Mouse (Mus musculus) neural tube, embryonic 13.5 days (tissue): ENCODE measurements around the gene Kif7. TPM values are rescaled to one million over a fixed set of nuclear protein-coding genes. Genes with fewer than 3 reads are reported as not detected.

Source experiments
- ATAC-seq: fragments of 200-750 bp; cut with Nextera tagmentation; 2 replicates; pipeline ENCODE4 v1.8.0; 2017; ENCODE audit warnings: low read depth, mild to moderate bottlenecking, moderate TSS enrichment, moderate library complexity
- H3K27ac ChIP-seq: fragments of 300-500 bp; sonication (generic); replicated peaks from 2 replicates; pipeline ENCODE4 v1.5.1; 2015; ENCODE audit warnings: moderate library complexity, mild to moderate bottlenecking, inconsistent platforms
- H3K27me3 ChIP-seq: fragments of 300-500 bp; sonication (generic); 2 replicates; pipeline ENCODE4 v1.6.1; 2015; ENCODE audit warnings: mild to moderate bottlenecking, inconsistent platforms
- H3K36me3 ChIP-seq: fragments of 300-500 bp; sonication (generic); 2 replicates; pipeline ENCODE4 v1.6.1; 2015; ENCODE audit warnings: mild to moderate bottlenecking, inconsistent platforms
- H3K4me1 ChIP-seq: fragments of 300-500 bp; sonication (generic); replicated peaks from 2 replicates; pipeline ENCODE4 v1.6.1; 2015; ENCODE audit warnings: inconsistent platforms
- H3K4me2 ChIP-seq: fragments of 300-500 bp; sonication (generic); 2 replicates; pipeline ENCODE4 v1.6.1; 2015; ENCODE audit warnings: inconsistent platforms, mild to moderate bottlenecking, moderate library complexity
- H3K4me3 ChIP-seq: fragments of 300-500 bp; sonication (generic); 2 replicates; pipeline ENCODE4 v1.5.1; 2015; ENCODE audit warnings: mild to moderate bottlenecking, inconsistent platforms
- H3K9ac ChIP-seq: fragments of 300-500 bp; sonication (generic); 2 replicates; pipeline ENCODE4 v1.6.1; 2015; ENCODE audit warnings: moderate library complexity, mild to moderate bottlenecking, inconsistent platforms
- H3K9me3 ChIP-seq: fragments of 300-500 bp; sonication (generic); 2 replicates; pipeline ENCODE4 v1.6.1; 2016; ENCODE audit warnings: inconsistent platforms
- WGBS: fragments of 180-500 bp; shearing (Covaris S2); methylation state at CpG from one replicate; pipeline ENCODE4 v1.1.7; 2015; 5-methylcytosine and 5-hydroxymethylcytosine counted together
- polyA plus RNA-seq: library from polyadenylated mRNA; unstranded; fragments of >200 nt; fragmentation: Nextera tagmentation; extraction: Ambion mirVana; gene quantifications from 2 replicates; pipeline ENCODE4 v1.2.1, GENCODE M21; 2015

Gene Kif7
- polyA plus RNA-seq, 1 experiment from 2014 or later = 1.7 TPM

DNA sequence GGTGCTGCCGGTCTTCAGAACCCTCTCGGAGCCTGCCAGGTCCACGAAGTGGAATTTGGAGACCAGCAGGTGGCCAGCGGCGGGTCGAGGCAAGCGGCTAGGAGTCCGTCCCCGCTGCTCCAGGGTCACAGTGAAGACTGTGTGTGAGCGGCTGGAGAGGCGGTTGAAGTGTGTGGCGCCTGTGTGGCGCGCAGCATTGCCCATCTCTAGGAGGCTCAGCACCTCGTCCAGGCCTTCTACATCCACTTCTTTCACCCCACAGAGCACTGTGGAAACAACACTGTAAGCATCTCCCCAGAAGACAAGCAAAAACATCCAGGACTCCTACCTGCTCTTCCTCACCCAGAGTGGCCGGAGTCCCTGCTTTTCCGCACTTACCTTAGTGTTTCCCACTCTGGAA, 4.7 kb downstream of the Kif7 start:
- ATAC-seq = no peak
- peak overlapping the region; percentile 35; the same call in 1 of the 2 replicates for H3K27ac ChIP-seq
- peak overlapping the region; percentile 49 for H3K4me3 ChIP-seq
- peaks cover 27% of the 10 kb centered on the region for H3K4me1 ChIP-seq
- H3K9ac ChIP-seq = peak overlapping the region; percentile 70
- no peaks in the 10 kb centered on the region for H3K9me3 ChIP-seq
- peak overlapping the region; percentile 66 for H3K4me2 ChIP-seq
- H3K36me3 ChIP-seq = no peaks in the 10 kb centered on the region
- WGBS = 32% methylated on average over 17 of the region's 17 CpGs
- H3K27me3 ChIP-seq = peaks cover 6% of the 10 kb centered on the region; the same call in 1 of the 2 replicates

DNA sequence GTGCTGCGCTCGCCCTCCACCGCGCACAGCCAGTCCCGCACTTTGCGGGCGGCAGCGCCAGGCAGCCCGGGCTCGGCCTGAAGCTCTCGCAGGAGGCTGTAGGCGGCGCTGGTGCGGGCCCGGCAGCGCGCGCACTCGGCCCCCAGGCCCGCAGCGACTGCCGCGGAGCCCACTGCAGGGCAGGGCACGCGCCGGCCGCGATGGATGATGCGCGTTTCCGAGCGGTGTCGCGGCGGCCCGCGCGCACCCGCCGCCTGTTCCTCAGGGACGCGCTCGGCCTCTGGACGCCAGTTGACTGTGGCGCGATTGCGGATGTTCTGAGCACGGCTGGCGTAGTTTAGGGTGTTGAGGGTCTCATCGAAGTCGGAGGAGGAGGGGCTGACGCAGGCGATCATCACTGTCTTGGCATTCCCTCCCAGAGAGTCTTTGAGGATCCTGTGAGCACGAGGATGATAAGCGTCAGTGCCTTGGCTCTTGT, 5.4 kb downstream of the Kif7 start:
- Histone ChIP-seq H3K36me3 (no peaks in the 10 kb centered on the region), H3K27me3 (peaks cover 6% of the 10 kb centered on the region; the same call in 1 of the 2 replicates), H3K4me3 (peak overlapping the region; percentile 49), H3K9me3 (no peaks in the 10 kb centered on the region), H3K27ac (peak overlapping the region; percentile 35; the same call in 1 of the 2 replicates), H3K9ac (peak overlapping the region; percentile 70), H3K4me1 (peaks cover 21% of the 10 kb centered on the region), H3K4me2 (peak overlapping the region; percentile 66)
- WGBS = under 1% methylated on average over 55 of the region's 55 CpGs
- ATAC-seq = peak; percentile 85

DNA sequence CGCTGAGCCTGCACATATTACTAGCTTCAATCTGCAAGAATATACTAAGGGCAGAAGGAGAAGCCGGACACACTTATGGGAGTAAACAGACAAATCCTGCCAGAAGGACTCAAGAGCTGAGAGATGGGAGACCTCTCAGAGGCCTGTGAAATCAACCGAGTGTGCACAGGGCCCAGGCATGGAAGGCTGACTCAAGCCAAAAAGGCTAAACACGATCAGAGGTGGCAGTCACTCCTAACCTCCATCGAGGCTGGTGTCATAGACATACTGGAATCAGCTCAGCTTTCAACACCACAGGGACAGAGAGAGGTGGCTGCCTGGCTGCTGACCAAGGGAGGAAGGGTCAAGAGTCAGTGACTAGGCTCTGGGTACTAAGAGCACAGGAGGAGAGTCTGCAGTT, 10.3 kb downstream of the Kif7 start:
- H3K36me3 ChIP-seq = peaks cover 25% of the 10 kb centered on the region
- ATAC-seq = no peak
- H3K9ac ChIP-seq = no peak overlapping the region
- peaks cover 6% of the 10 kb centered on the region; the same call in 1 of the 2 replicates for H3K27me3 ChIP-seq
- 89% methylated on average over 5 of the region's 5 CpGs for WGBS
- no peak overlapping the region for H3K4me2 ChIP-seq
- no peaks in the 10 kb centered on the region for H3K9me3 ChIP-seq
- H3K4me3 ChIP-seq = no peak overlapping the region
- no peak overlapping the region for H3K27ac ChIP-seq
- H3K4me1 ChIP-seq = peaks cover 7% of the 10 kb centered on the region; the same call in 1 of the 2 replicates

DNA sequence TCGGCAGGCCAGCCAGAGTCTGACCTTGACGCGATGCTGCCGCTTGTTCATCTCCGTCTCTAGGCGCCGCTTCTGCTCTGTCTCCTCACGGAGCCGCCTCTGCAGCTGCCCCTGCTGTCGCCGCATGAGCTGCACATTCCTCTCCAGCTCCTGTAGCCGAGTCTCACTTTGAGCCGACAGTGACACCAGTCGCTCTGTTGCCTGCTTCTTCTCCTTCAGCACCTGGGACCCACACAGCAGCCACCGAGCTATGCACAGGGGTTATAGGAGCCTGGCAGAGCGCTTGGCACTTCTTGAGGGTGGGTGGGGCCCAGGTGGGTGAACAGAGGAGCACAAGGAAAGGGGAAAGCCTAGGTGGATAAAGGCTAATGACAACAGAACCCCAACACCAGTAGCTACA, 12.8 kb downstream of the Kif7 start:
- no peak for ATAC-seq
- H3K36me3 ChIP-seq = peaks cover 44% of the 10 kb centered on the region
- H3K27me3 ChIP-seq = no peaks in the 10 kb centered on the region
- 92% methylated on average over 16 of the region's 16 CpGs for WGBS
- no peaks in the 10 kb centered on the region for H3K9me3 ChIP-seq
- H3K4me1 ChIP-seq = no peaks in the 10 kb centered on the region
- H3K4me3 ChIP-seq = no peak overlapping the region
- H3K4me2 ChIP-seq = no peak overlapping the region
- no peak overlapping the region for H3K9ac ChIP-seq
- H3K27ac ChIP-seq = no peak overlapping the region

DNA sequence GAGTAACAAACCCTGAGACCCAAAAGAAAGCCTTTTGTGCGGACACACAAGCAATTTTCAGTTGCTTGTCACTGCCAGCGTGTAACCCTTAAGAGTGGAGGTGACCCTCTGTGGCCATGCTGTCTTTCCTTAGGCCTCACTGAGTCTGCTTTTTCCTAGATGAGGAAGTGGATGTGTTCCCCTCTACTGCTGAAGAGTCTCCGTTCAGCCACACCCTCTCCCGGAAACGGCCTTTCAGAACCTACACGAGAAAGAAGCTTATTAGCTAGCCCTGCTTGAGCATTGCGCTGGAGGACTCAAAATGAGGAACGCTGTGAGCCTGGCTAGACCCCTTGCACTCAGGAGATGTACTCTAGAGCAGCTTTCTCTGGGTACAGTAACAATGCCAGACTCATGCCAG, 19.0 kb downstream of the Kif7 start:
- Histone ChIP-seq H3K27me3 (no peaks in the 10 kb centered on the region), H3K4me2 (no peak overlapping the region), H3K9me3 (no peaks in the 10 kb centered on the region), H3K4me1 (no peaks in the 10 kb centered on the region), H3K27ac (no peak overlapping the region), H3K9ac (no peak overlapping the region), H3K4me3 (no peak overlapping the region), H3K36me3 (peaks cover 75% of the 10 kb centered on the region)
- no peak for ATAC-seq
- WGBS = 88% methylated on average over 8 of the region's 8 CpGs

DNA sequence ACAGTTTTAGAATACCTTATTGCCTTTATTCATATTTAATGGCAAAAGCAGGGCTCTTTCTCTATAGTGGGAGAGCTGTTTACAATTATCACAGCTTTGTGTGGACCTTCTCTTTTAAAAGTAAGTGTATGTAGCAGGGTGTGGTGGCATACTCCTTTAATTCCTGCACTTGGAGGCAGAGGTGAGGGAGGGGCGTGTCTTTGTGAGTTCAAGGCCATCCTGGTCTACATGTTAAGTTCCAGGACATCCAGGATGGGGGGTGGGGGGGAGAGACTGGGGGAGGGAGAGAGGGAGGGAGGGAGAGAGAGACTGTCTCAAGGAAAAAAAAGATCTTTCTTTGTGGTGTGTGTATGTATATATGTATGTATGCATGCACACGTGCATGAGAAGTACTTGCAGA, 35.3 kb downstream of the Kif7 start:
- peaks cover 24% of the 10 kb centered on the region for H3K36me3 ChIP-seq
- H3K4me1 ChIP-seq = no peaks in the 10 kb centered on the region
- H3K27me3 ChIP-seq = no peaks in the 10 kb centered on the region
- no peak overlapping the region for H3K9ac ChIP-seq
- WGBS = 98% methylated on average over 2 of the region's 2 CpGs
- H3K4me2 ChIP-seq = no peak overlapping the region
- H3K9me3 ChIP-seq = no peaks in the 10 kb centered on the region
- no peak for ATAC-seq
- no peak overlapping the region for H3K27ac ChIP-seq
- H3K4me3 ChIP-seq = no peak overlapping the region

DNA sequence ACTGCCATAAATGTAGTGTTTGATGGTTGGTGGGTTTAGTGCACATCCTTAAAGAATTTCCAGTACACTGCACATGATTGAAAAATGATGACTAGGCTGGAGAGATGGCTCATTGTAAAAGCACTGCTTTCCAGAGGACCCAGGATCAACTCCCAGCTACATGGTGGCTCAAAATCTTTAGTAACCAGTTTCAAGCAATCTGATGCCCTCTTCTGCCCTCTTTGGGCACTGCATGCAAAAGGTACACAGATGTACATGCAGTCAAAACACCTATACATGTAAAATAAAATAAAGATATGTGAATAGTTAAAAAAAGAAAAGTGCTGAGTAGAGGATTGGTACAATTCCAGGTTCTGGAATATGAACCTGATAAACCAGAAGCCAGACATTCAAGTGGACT, 36.3 kb downstream of the Kif7 start:
- H3K27ac ChIP-seq = no peak overlapping the region
- H3K4me1 ChIP-seq = no peaks in the 10 kb centered on the region
- H3K36me3 ChIP-seq = peaks cover 24% of the 10 kb centered on the region
- no peaks in the 10 kb centered on the region for H3K9me3 ChIP-seq
- H3K27me3 ChIP-seq = no peaks in the 10 kb centered on the region
- no peak overlapping the region for H3K4me3 ChIP-seq
- H3K9ac ChIP-seq = no peak overlapping the region
- no peak for ATAC-seq
- H3K4me2 ChIP-seq = no peak overlapping the region

DNA sequence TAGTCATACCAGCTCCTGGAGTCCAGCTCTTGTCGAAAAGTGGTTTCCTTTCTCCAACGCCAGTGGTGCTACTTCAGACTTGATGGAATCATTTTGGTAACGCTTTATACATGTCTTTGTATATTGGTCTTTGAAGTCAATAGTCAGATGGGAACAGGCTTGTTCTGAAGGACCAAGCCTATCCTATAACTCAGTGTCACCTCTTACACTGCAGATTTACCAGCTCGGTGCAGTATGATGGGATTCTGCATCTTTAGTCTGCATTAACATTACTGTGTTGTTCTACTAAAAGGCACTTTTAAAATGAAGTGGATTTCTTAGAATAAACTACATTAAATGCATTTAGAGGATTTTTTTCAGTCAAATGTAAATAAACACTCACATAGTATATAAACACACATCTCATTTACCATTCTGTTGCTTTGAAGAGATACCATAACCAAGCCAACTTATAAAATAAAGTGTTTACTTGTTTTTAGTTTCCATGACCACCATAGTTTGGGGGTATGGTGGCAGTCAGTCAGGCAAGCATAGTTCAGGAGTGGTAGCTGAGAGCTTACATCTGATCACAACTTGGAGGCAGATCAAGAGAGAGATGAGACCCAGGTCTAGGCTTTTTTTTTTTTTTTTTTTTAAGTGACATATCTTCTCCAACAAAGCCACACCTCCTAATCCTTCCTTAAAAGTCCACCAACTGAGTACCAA, 44.5 kb downstream of the Kif7 start:
- no peak overlapping the region for H3K4me2 ChIP-seq
- ATAC-seq = no peak
- no peaks in the 10 kb centered on the region for H3K9me3 ChIP-seq
- H3K9ac ChIP-seq = no peak overlapping the region
- H3K4me1 ChIP-seq = no peaks in the 10 kb centered on the region
- H3K4me3 ChIP-seq = no peak overlapping the region
- H3K27me3 ChIP-seq = no peaks in the 10 kb centered on the region
- peaks cover 29% of the 10 kb centered on the region for H3K36me3 ChIP-seq
- no peak overlapping the region for H3K27ac ChIP-seq
- WGBS = 96% methylated on average over 4 of the region's 4 CpGs

DNA sequence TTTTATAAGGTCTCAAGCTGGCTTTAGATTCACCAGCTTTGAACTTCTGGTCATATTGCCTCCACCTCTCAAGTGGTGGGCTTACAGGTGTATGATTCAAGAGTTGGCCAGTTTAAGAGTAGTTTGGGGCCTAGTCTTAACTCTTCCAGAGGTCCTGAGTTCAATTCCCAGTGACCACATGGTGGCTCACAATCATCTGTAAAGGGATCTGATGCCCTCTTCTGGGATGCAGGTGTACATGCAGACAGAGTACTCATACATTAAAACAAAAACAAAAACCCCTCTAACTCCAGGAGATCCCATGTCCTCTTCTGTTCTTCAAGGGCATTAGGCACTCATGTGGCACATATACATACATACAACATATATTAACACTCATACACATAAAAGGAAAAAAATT, 48.8 kb downstream of the Kif7 start:
- Histone ChIP-seq H3K9me3 (no peaks in the 10 kb centered on the region), H3K27ac (no peak overlapping the region), H3K4me1 (peaks cover 15% of the 10 kb centered on the region), H3K36me3 (peaks cover 21% of the 10 kb centered on the region), H3K9ac (no peak overlapping the region), H3K4me2 (no peak overlapping the region), H3K4me3 (no peak overlapping the region), H3K27me3 (no peaks in the 10 kb centered on the region)
- no peak for ATAC-seq

DNA sequence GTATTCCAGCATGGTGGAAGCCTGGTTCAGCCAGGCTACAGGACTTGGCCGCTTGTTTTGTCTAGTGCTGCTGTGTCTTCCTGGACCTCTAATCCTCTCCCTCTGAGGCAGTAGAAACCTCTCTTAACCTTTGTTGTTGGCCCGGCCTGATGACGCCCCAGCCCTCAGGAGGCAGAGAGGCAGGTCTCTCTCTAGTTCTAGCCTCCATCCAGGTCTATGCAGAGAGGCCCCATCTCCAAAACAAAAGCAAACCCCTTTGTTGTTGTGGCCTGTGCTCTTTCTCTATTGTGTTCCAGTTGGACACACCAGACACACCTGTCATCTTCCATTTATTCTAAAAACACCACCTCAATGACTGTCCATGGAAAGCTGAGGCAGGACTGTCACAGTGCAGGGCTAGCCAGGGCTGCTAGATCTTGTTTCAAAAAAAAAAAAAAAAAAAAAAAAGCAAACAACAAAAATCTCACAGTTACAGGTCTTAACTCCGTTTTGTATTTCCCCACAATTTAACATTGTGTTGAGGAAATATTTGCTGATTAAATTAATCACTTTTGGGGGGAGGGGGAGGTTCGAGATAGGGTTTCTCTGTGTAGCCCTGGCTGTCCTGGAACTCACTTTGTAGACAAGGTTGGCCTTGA, 54.1 kb downstream of the Kif7 start:
- no peak for ATAC-seq
- Histone ChIP-seq H3K4me3 (peak overlapping the region; percentile 88), H3K27ac (no peak overlapping the region), H3K4me1 (peaks cover 34% of the 10 kb centered on the region), H3K9me3 (no peaks in the 10 kb centered on the region), H3K9ac (peak overlapping the region; percentile 73), H3K27me3 (peaks cover 7% of the 10 kb centered on the region), H3K4me2 (peak overlapping the region; percentile 100), H3K36me3 (no peaks in the 10 kb centered on the region)
- 15% methylated on average over 5 of the region's 5 CpGs for WGBS

DNA sequence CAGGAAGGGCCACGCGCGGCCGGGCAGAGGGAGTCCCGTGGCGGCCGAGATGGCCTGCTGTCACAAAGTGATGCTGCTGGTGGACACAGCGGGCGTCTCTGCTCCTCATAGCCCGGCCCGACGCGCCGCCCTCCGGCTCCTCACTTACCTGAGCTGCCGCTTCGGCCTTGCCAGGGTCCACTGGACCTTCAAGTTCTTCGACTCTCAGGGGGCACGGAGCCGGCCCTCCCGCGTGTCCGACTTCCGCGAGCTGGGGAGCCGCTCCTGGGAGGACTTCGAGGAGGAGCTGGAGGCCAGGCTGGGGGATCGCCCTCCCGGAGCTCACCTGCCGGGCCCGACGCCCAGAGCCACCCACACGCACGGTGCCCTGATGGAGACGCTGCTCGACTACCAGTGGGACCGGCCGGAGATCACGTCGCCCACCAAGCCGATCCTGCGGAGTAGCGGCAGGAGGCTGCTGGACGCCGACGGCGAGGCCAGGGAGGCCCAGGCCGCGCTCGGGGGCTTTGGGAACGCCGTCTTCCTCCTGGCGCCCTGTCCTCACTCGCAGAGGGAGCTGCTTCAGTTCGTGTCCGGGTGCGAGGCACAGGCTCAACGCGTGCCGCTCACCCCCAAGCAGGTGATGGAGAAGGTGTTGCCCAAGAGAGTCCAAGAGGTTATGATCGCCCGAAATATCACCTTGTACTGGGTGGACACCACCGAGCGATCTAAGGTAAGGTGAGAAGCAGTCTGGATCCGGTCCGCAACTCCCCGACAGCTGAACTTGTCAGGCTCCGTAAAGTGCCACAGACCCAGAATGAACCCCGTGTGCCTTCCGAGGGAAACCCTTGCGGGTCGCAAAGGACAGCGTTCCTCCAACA, 55.0 kb downstream of the Kif7 start:
- Histone ChIP-seq H3K9me3 (no peaks in the 10 kb centered on the region), H3K4me2 (peak overlapping the region; percentile 100), H3K27ac (no peak overlapping the region), H3K4me1 (peaks cover 34% of the 10 kb centered on the region), H3K27me3 (peaks cover 7% of the 10 kb centered on the region), H3K36me3 (no peaks in the 10 kb centered on the region), H3K9ac (peak overlapping the region; percentile 73), H3K4me3 (peak overlapping the region; percentile 88)
- ATAC-seq = peak; percentile 12
- under 1% methylated on average over 73 of the region's 73 CpGs for WGBS
